Mouse (Mus musculus) hindbrain, embryonic 15.5 days (tissue): Measurements from ENCODE around the gene Kcnip3. TPM values are rescaled to one million over a fixed set of nuclear protein-coding genes. Genes with fewer than 3 reads are reported as not detected.

Source experiments
- ATAC-seq: fragments of 200-750 bp; cut with Nextera tagmentation; 2 replicates; pipeline ENCODE4 v1.8.0; 2017; ENCODE audit warnings: low read depth, moderate number of reproducible peaks, moderate TSS enrichment; ENCODE audit not compliant: low FRiP score
- H3K27ac ChIP-seq: fragments of 300-500 bp; sonication (generic); replicated peaks from 2 replicates; pipeline ENCODE4 v1.5.1; 2015; ENCODE audit warnings: mild to moderate bottlenecking, inconsistent platforms
- H3K27me3 ChIP-seq: fragments of 300-500 bp; sonication (generic); 2 replicates; pipeline ENCODE4 v1.6.1; 2015; ENCODE audit warnings: control low read depth, inconsistent platforms
- H3K36me3 ChIP-seq: fragments of 300-500 bp; sonication (generic); 2 replicates; pipeline ENCODE4 v1.6.1; 2015; ENCODE audit warnings: control low read depth, inconsistent platforms
- H3K4me1 ChIP-seq: fragments of 300-500 bp; sonication (generic); replicated peaks from 2 replicates; pipeline ENCODE4 v1.6.1; 2015; ENCODE audit warnings: control low read depth, inconsistent platforms
- H3K4me2 ChIP-seq: fragments of 300-500 bp; sonication (generic); 2 replicates; pipeline ENCODE4 v1.6.1; 2015; ENCODE audit warnings: moderate library complexity, mild to moderate bottlenecking, inconsistent platforms
- H3K4me3 ChIP-seq: fragments of 300-500 bp; sonication (generic); 2 replicates; pipeline ENCODE4 v1.5.1; 2015; ENCODE audit warnings: mild to moderate bottlenecking, inconsistent platforms
- H3K9ac ChIP-seq: fragments of 300-500 bp; sonication (generic); 2 replicates; pipeline ENCODE4 v1.6.1; 2015; ENCODE audit warnings: inconsistent platforms
- H3K9me3 ChIP-seq: fragments of 300-500 bp; sonication (generic); 2 replicates; pipeline ENCODE4 v1.6.1; 2016; ENCODE audit warnings: control low read depth, inconsistent platforms
- WGBS: fragments of 180-500 bp; shearing (Covaris S2); methylation state at CpG from one replicate; pipeline ENCODE4 v1.1.7; 2015; 5-methylcytosine and 5-hydroxymethylcytosine counted together
- polyA plus RNA-seq: library from polyadenylated mRNA; unstranded; fragments of >200 nt; fragmentation: Nextera tagmentation; extraction: Ambion mirVana; gene quantifications from 2 replicates; pipeline ENCODE4 v1.2.1, GENCODE M21; 2015

Gene Kcnip3
- polyA plus RNA-seq, 1 experiment from 2014 or later = 13.9 TPM

DNA sequence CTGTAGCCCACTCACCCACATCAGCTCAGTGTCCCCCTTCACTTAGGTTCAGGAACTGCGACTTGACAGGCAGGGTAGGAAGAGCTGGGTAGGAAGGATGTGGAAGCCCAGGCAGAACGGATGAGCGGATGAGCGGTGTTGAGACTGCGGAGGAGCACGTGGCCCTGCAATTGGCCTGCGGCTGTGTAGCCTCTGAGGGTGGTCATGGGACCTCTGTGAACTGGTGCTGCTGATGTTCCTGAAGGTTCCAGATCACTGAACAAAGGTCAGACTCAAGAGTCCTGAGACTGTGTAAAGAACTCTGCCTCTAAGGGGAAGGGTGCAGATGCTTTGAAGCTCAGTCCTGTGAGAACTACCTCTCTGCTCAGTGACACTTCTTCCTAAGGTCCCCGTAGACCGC, 68.8 kb downstream of the Kcnip3 start:
- Histone ChIP-seq H3K27me3 (peaks cover 6% of the 10 kb centered on the region), H3K9ac (no peak overlapping the region), H3K27ac (no peak overlapping the region), H3K4me2 (no peak overlapping the region), H3K36me3 (no peaks in the 10 kb centered on the region), H3K4me3 (no peak overlapping the region), H3K4me1 (no peaks in the 10 kb centered on the region), H3K9me3 (no peaks in the 10 kb centered on the region)
- 77% methylated on average over 9 of the region's 9 CpGs for WGBS
- ATAC-seq = no peak

DNA sequence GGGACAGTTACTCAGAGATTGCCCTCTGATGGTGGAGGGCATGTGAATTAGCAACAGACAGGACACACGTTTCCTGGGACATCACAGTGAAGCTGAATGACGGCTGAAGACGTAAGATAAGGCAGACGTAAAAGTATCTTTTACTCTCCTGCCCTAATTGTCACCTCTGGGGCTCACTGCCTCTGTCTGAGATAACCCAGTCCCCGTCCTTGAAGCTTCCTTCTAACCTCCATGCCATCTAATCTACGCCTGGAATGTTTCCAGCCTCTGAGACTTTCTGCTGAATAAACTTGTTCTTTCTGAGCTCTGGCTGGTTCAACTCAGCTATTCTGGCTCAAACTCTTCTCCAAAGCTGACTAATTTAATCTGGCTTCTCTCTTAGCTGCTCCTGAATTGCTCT, 70.1 kb downstream of the Kcnip3 start:
- Histone ChIP-seq H3K9me3 (no peaks in the 10 kb centered on the region), H3K4me1 (no peaks in the 10 kb centered on the region), H3K27ac (no peak overlapping the region), H3K36me3 (no peaks in the 10 kb centered on the region), H3K9ac (no peak overlapping the region), H3K4me3 (no peak overlapping the region), H3K27me3 (peaks cover 6% of the 10 kb centered on the region), H3K4me2 (no peak overlapping the region)
- WGBS = 56% methylated on average over 6 of the region's 6 CpGs
- no peak for ATAC-seq

DNA sequence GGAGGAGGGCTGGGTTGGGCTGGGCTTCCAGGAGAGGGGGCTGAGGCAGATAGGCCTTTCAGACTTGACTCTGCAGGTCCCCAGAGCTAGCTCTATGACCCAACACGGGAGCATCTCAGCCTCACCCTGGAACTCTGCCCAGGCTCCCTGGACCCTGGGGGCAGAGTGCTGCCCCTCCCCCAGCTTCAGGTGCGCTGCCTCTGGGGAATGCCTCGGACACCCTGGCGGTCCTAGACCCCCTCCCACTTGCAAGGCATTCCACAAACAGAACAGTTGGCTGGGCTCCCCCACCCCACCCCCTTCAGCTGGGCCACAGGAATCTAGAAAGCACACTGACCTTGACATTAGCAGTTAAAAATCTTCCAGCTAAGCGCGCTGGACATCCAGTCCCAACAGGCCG, 72.2 kb downstream of the Kcnip3 start:
- Histone ChIP-seq H3K9me3 (no peaks in the 10 kb centered on the region), H3K27ac (no peak overlapping the region), H3K9ac (no peak overlapping the region), H3K36me3 (no peaks in the 10 kb centered on the region), H3K27me3 (peaks cover 6% of the 10 kb centered on the region), H3K4me3 (no peak overlapping the region), H3K4me1 (peaks cover 3% of the 10 kb centered on the region), H3K4me2 (no peak overlapping the region)
- WGBS = 51% methylated on average over 7 of the region's 7 CpGs
- ATAC-seq = no peak

DNA sequence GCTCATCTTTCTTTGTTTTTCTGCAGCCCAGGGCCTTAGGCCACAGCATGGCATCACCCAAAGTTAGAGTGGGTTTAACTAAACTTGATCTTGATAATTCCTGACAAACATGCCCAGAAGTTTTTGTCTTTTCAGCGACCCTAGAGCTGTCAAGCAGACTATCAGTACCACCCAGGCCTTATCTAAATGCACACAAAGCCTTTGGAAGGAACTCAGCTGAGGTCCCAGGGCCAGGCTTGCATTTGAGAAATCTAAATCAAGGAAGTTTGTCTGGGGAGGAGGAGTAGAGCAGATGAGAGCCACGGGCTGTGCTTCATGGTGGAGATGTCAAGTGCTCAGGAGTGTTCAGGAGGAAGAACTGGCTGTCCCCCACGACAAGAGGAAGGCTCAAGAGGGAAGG, 75.0 kb downstream of the Kcnip3 start:
- H3K36me3 ChIP-seq = no peaks in the 10 kb centered on the region
- H3K27me3 ChIP-seq = no peaks in the 10 kb centered on the region
- WGBS = 49% methylated on average over 3 of the region's 3 CpGs
- H3K9ac ChIP-seq = no peak overlapping the region
- H3K4me3 ChIP-seq = no peak overlapping the region
- ATAC-seq = no peak
- H3K9me3 ChIP-seq = no peaks in the 10 kb centered on the region
- peaks cover 27% of the 10 kb centered on the region for H3K4me1 ChIP-seq
- no peak overlapping the region for H3K27ac ChIP-seq
- no peak overlapping the region for H3K4me2 ChIP-seq

DNA sequence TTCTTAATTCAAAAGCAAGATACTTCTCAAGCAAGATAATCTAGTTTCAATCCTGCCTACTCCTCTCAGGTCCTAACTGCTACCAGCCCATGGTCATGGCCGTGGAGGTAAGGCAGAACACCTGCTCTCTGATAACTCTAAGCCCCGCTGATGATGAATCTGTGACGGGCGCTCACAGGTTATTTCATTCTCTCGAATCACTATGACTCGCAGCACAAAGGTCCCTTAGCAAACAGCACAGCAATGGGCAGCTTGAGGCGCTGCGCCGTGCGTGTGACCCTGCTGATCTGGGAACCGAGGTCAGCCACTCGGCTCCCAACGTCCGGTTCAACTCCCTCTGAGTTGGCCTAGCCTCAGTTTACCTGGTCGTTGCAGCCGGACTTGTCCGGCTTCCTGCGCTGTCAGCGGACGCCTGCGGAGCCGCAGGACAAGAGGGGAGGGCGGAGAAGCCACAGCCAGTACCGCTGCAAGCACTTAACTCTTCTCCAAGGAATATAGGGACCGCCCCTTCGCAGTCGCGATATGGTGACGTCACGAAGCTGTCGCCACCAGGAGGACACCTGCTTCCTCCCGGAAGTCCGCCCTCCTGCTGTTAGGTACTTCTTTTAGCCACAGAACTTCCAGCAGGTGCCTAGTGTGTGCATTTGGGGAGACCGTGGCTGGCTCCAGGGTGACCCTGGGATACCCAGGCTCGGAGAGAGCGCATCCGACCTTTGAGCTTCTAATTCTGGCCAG, 77.7 kb downstream of the Kcnip3 start, which contains the start of gene Fahd2a:
Gene Fahd2a, minus strand, starts transcription at position 511 of the 735 bp plus-strand sequence.
- Histone ChIP-seq H3K4me3 (peak within 1 kb of the TSS; percentile 79), H3K4me2 (peak within 1 kb of the TSS; percentile 80), H3K4me1 (peaks cover 29% of the 10 kb centered on the region), H3K36me3 (no peaks in the 10 kb centered on the region), H3K9me3 (no peaks in the 10 kb centered on the region), H3K27me3 (no peaks in the 10 kb centered on the region), H3K27ac (peak within 1 kb of the TSS; percentile 36; the same call in 1 of the 2 replicates), H3K9ac (peak within 1 kb of the TSS; percentile 74)
- peak; percentile 94 for ATAC-seq
- WGBS = 3% methylated on average over 37 of the region's 37 CpGs

DNA sequence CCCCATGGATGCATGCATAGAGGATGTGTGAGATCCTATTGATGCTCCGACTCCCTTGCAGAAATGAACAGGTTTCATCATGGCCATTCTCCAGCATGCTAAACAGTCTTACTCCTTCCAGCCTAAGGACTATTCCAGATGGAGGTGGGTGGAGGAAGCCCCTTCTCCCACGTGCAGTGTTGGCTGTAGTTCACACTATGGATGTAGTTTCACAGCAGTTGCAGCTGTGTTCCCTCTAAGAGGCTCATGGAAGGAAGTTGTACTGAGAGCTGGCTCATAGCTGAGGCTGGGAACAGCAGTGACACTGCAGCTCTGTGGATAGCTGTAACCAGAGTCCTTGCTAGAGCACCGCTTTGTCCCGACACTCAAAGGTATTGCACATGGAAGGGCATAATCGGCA, 84.2 kb downstream of the Kcnip3 start:
- Histone ChIP-seq H3K27me3 (no peaks in the 10 kb centered on the region), H3K4me3 (no peak overlapping the region), H3K4me1 (peaks cover 10% of the 10 kb centered on the region; the same call in 1 of the 2 replicates), H3K9me3 (no peaks in the 10 kb centered on the region), H3K36me3 (peaks cover 26% of the 10 kb centered on the region), H3K4me2 (no peak overlapping the region), H3K9ac (no peak overlapping the region), H3K27ac (no peak overlapping the region)
- no peak for ATAC-seq
- 92% methylated on average over 5 of the region's 5 CpGs for WGBS

DNA sequence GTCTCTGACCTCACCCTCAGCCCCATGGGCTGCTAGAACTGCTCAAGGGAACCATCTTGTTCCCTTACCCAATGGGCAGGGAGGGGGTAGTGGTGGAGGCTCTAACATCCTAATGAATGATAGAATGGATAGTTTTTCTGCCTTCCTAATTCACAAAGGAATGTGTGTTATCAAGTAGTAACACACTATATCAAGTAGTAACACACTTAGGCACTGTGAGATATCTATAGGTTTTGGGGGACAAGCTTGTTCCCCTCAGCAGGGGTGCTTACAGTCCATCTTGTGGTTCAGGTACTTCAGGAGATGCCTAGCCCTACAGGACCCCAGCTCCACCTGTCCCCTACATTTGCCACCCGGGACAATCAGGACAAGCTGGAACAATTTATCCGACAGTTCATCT, 86.3 kb downstream of the Kcnip3 start:
- H3K36me3 ChIP-seq = peaks cover 26% of the 10 kb centered on the region
- WGBS = 94% methylated on average over 2 of the region's 2 CpGs
- ATAC-seq = no peak

DNA sequence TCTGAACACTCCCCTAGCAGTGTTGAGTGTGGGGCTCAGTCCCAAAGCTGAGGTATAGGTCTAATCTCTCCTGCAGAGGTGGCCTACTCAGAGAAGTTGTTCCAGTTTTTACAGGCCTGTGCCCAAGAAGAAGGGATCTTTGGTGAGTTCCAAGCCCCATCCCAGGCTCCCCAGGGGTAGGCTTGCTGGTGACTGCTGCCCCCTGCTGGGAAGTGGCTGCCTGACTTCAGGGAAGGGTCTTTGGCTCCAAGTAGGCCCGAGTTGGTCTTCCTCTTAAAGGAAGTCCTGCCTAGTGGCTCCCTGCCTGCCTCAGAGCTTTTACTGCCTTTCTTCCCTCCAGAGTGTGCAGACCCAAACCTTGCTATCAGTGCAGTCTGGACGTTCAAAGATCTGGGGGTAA, 86.8 kb downstream of the Kcnip3 start:
- Histone ChIP-seq H3K4me3 (no peak overlapping the region), H3K27me3 (no peaks in the 10 kb centered on the region), H3K4me2 (no peak overlapping the region), H3K4me1 (no peaks in the 10 kb centered on the region), H3K9ac (no peak overlapping the region), H3K36me3 (peaks cover 26% of the 10 kb centered on the region), H3K9me3 (no peaks in the 10 kb centered on the region), H3K27ac (no peak overlapping the region)
- WGBS = 44% methylated on average over 2 of the region's 2 CpGs
- ATAC-seq = no peak

More for the DNA sequence above, 86.3 kb downstream of the Kcnip3 start:
- Histone ChIP-seq H3K27me3 (no peaks in the 10 kb centered on the region), H3K4me2 (no peak overlapping the region), H3K4me3 (no peak overlapping the region), H3K27ac (no peak overlapping the region), H3K4me1 (no peaks in the 10 kb centered on the region), H3K9me3 (no peaks in the 10 kb centered on the region), H3K9ac (no peak overlapping the region)

DNA sequence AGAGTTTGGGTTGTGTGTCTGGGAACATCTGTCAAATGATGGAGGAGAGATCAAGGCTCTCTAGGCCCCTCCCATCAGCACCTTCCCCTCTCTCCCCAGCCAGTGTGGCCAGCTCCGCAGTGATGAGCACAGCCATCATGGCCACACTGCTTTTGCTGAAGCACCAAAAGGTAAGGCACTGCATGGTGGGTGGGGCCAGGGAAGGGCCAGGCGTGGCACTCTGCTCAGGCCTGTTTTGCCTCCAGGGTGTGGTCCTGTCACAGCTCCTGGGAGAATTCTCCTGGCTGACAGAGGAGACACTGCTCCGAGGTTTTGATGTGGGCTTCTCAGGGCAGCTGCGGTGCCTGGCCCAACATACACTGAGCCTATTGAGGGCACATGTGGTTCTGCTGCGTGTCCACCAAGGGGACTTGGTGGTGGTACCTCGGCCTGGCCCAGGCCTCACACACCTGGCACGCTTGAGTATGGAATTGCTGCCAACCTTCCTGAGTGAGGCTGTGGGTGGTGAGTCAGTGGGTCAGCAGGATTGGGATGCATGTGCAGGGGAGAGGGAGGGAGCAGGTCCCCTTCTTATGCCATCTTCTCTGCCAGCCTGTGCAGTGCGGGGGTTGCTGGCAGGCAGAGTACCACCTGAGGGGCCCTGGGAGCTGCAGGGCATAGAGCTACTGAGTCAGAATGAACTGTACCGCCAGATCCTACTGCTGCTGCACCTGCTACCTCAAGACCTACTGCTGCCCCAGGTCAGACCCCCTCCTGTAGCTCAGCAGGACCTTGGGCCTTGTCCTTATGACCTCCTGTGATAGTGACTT, 88.2 kb downstream of the Kcnip3 start:
- WGBS = 87% methylated on average over 9 of the region's 9 CpGs

DNA sequence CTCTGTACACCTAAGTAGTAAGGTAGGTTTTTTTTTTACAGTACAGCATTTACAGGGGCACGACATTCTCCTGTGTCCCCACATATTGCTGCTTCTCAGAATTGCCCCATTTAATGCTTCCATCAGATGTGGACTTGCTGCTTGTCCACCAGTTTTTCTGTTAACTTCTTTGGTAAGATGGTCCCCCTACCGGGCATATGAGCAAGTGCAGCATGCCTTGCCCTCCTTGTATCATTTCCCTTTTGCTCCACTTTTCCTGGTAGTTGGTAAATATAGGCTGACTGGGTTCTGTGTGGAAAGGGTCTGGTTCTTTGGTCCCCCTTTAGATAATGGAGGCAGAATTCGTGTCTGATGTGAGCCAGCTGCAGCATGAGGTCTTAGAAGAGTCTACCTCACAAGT, 91.7 kb downstream of the Kcnip3 start:
- 24% methylated on average over 3 of the region's 3 CpGs for WGBS
- Histone ChIP-seq H3K27me3 (no peaks in the 10 kb centered on the region), H3K4me3 (no peak overlapping the region), H3K27ac (no peak overlapping the region), H3K4me2 (no peak overlapping the region), H3K9ac (no peak overlapping the region), H3K36me3 (peaks cover 8% of the 10 kb centered on the region; the same call in 1 of the 2 replicates), H3K9me3 (no peaks in the 10 kb centered on the region), H3K4me1 (no peaks in the 10 kb centered on the region)
- ATAC-seq = no peak

More for the DNA sequence above, 88.2 kb downstream of the Kcnip3 start:
- H3K27me3 ChIP-seq = no peaks in the 10 kb centered on the region
- no peak overlapping the region for H3K27ac ChIP-seq
- peaks cover 26% of the 10 kb centered on the region for H3K36me3 ChIP-seq
- no peaks in the 10 kb centered on the region for H3K4me1 ChIP-seq
- no peaks in the 10 kb centered on the region for H3K9me3 ChIP-seq
- peak; percentile 43; the same call in 1 of the 2 replicates for ATAC-seq
- no peak overlapping the region for H3K9ac ChIP-seq
- H3K4me3 ChIP-seq = no peak overlapping the region
- no peak overlapping the region for H3K4me2 ChIP-seq

DNA sequence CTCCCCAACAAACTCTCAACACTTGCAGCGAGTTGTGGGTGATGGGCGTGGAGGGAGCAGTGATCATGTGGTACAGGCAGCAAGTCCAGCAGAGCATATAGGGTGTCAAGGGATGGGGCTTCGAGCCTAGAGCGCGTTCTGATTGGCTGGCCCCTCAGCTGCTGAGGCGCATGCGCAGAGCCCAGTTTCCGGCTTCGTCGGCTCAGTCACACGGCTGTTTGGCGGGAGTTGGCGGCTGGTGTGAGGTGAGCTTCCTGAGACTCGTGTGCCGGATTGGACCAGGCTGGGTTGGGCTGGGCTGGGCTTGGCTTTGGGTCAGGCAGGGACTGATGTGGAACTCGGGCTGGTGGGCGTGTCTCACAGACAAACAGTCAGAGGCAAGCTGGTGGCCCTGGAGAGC, 96.9 kb downstream of the Kcnip3 start, which contains the start of gene Gpat2:
Gene Gpat2, plus strand, starts transcription at position 223 of the 400 bp plus-strand sequence.
- Histone ChIP-seq H3K9ac (no peak within 1 kb of the TSS), H3K4me3 (no peak within 1 kb of the TSS), H3K27me3 (no peaks in the 10 kb centered on the region), H3K4me2 (no peak within 1 kb of the TSS), H3K9me3 (no peaks in the 10 kb centered on the region), H3K27ac (no peak within 1 kb of the TSS), H3K4me1 (no peaks in the 10 kb centered on the region), H3K36me3 (no peaks in the 10 kb centered on the region)
- 87% methylated on average over 17 of the region's 17 CpGs for WGBS
- ATAC-seq = no peak

DNA sequence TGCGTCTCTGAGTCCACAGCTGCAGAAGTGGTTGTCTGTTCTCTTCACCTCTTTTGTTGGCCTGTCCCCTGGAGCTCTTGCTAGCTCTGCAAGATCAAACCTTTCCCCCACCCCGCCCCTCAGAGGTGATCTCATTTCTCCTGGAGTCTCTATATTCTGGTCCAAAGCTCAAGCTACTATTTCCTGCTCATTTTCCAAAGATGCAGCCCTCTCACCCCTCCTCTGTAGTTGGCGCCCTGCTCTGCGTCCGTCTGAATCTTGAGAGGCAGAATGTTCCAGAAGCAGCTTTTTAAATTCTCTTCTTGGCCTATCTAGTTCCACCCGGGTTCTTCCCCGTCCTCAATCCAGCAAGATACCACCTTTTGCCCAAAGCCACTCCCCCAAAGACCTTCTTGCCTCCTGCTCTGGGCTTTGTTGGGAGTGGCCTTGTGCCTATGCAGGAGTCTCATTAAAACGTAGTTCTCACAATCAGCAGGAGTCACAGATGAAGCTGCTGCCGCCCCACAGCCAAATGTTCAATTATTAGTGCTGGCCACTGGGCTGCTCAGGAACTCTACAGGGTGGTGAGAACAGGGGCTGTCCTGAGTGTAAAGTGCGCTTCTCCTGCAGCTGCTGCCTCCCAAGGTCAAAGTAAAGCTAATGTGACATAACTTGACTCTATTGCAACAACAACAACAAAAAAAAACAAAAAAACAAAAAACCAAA, 103.5 kb downstream of the Kcnip3 start:
- no peak overlapping the region for H3K27ac ChIP-seq
- 73% methylated on average over 10 of the region's 10 CpGs for WGBS
- H3K9me3 ChIP-seq = no peaks in the 10 kb centered on the region
- no peak overlapping the region for H3K4me3 ChIP-seq
- no peaks in the 10 kb centered on the region for H3K27me3 ChIP-seq
- H3K36me3 ChIP-seq = no peaks in the 10 kb centered on the region
- no peaks in the 10 kb centered on the region for H3K4me1 ChIP-seq
- ATAC-seq = no peak
- H3K4me2 ChIP-seq = no peak overlapping the region
- H3K9ac ChIP-seq = no peak overlapping the region
